Mouse (Mus musculus) brain, embryonic 14.5 days (tissue): ENCODE data around the gene Rnf181.

Experiments used
- CTCF ChIP-seq: fragments of 200-500 bp; IDR thresholded peaks from 2 replicates; pipeline ENCODE4 v1.5.1; 2012; ENCODE audit warnings: inconsistent platforms, mild to moderate bottlenecking, moderate library complexity, borderline replicate concordance; ENCODE audit not compliant: insufficient read depth, insufficient read length; ENCODE audit errors: extremely low read depth
- POLR2A ChIP-seq: fragments of 200-500 bp; IDR thresholded peaks from 2 replicates; pipeline ENCODE4 v1.6.1; 2012; ENCODE audit warnings: mild to moderate bottlenecking, inconsistent platforms, borderline replicate concordance; ENCODE audit not compliant: poor library complexity, insufficient read depth, insufficient read length, severe bottlenecking; ENCODE audit errors: extremely low read depth

DNA sequence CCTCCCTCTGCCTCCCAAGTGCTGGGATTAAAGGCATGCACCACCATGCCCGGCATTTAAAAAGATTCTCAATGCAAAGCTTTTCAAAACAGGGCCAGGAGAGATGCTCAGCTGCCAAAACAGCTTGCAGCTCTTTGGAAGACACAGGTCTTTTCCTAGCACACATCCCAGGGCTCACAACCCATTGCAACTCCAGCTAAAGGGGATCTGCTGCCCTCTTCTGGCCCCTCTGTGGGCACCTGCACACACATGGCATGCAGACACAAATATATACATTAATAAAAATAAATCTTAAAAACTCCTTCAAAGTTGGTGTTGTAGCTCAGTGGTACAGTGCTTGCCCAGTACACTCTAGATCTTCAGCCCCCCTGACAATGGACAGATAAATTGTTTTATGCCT lies 43.2 kb upstream of the Rnf181 start:
- TF ChIP-seq CTCF = no peak
- no peak for TF ChIP-seq POLR2A
